Mouse (Mus musculus) CH12.LX (cell line): ENCODE measurements at regions not wholly inside any gene's neighbourhood (a gene's known extent, or its start where the extent isn't known, plus 50 kb on each side); places are given as distances from the start of the nearest gene placed in this dataset.

Source experiments
- DNase-seq: peaks from one replicate; pipeline ENCODE4 v3.0.0-alpha.2; 2013; ENCODE audit errors: extremely low read depth
- H3K27ac ChIP-seq: 2 replicates; pipeline ENCODE4 v1.5.1; 2012; ENCODE audit warnings: low read depth, mild to moderate bottlenecking, control low read depth, moderate library complexity; ENCODE audit not compliant: insufficient read depth
- H3K27me3 ChIP-seq: replicated peaks from 2 replicates; pipeline ENCODE3; 2012; ENCODE audit warnings: inconsistent platforms
- H3K36me3 ChIP-seq, 2 experiments: replicated peaks in 1 of 2; 2 replicates each; pipeline versions ENCODE3 to v1.6.1; 2012; ENCODE audit warnings: inconsistent platforms in 1 of 2, low read length in 1 of 2, mild to moderate bottlenecking in 1 of 2, mixed read lengths in 1 of 2, moderate library complexity in 1 of 2; ENCODE audit not compliant: control insufficient read depth in 1 of 2, insufficient read depth in 1 of 2
- H3K4me1 ChIP-seq, 2 experiments: 2 replicates each; pipeline ENCODE4 v1.6.1; 2012; ENCODE audit warnings: inconsistent platforms in 1 of 2, moderate library complexity in 1 of 2; ENCODE audit not compliant: insufficient read depth in 2 of 2, control insufficient read depth in 1 of 2
- H3K4me2 ChIP-seq: 2 replicates; pipeline ENCODE4 v1.6.1; 2012; ENCODE audit warnings: low read depth, mild to moderate bottlenecking, control low read depth; ENCODE audit not compliant: poor library complexity, insufficient read depth, severe bottlenecking
- H3K4me3 ChIP-seq, 3 experiments: fragments of 150-350 bp in 1 of 3; sonication (generic) in 1 of 3; replicated peaks in 1 of 3; 2 replicates each; pipeline versions ENCODE3 to v1.5.1; 2011 to 2012; ENCODE audit warnings: low read depth in 2 of 3, low read length in 2 of 3, mild to moderate bottlenecking in 2 of 3, moderate library complexity in 2 of 3, control low read depth in 1 of 3, improper control_type of control experiment in 1 of 3, inconsistent platforms in 1 of 3, mixed read lengths in 1 of 3; ENCODE audit not compliant: poor library complexity in 1 of 3
- H3K79me2 ChIP-seq: replicated peaks from 2 replicates; pipeline ENCODE4 v1.6.1; 2012; ENCODE audit warnings: mild to moderate bottlenecking, moderate library complexity; ENCODE audit not compliant: control insufficient read depth, poor library complexity, insufficient read depth, severe bottlenecking; ENCODE audit errors: extremely low read depth
- H3K9ac ChIP-seq: 2 replicates; pipeline ENCODE4 v1.6.1; 2012; ENCODE audit warnings: low read depth, mild to moderate bottlenecking, control low read depth, moderate library complexity; ENCODE audit not compliant: insufficient read depth
- H3K9me3 ChIP-seq: replicated peaks from 2 replicates; pipeline ENCODE3; 2012; ENCODE audit warnings: low read length, inconsistent platforms, mixed read lengths
- BHLHE40 ChIP-seq: IDR thresholded peaks from 2 replicates; pipeline ENCODE4 v1.6.1; 2011; ENCODE audit warnings: mild to moderate bottlenecking, low read depth, low read length, improper control_type of control experiment
- CHD2 ChIP-seq: IDR thresholded peaks from 2 replicates; pipeline ENCODE4 v1.6.1; 2011; ENCODE audit warnings: low read length, improper control_type of control experiment
- CTCF ChIP-seq, 2 experiments: IDR thresholded peaks in 1 of 2; conservative IDR thresholded peaks in 1 of 2; 2 replicates each; pipeline ENCODE4 v1.5.1; 2011 to 2012; ENCODE audit warnings: low read depth in 2 of 2, low read length in 2 of 2, improper control_type of control experiment in 1 of 2, inconsistent platforms in 1 of 2, mild to moderate bottlenecking in 1 of 2, moderate library complexity in 1 of 2
- ELF1 ChIP-seq: IDR thresholded peaks from 2 replicates; pipeline ENCODE4 v1.6.1; 2014; ENCODE audit warnings: low read depth, mild to moderate bottlenecking, inconsistent platforms, low read length, improper control_type of control experiment
- EP300 ChIP-seq: IDR thresholded peaks from 2 replicates; pipeline ENCODE4 v1.6.1; 2011; ENCODE audit warnings: low read length, improper control_type of control experiment
- ETS1 ChIP-seq: conservative IDR thresholded peaks from 2 replicates; pipeline ENCODE4 v1.6.1; 2012; ENCODE audit warnings: low read depth, mild to moderate bottlenecking, inconsistent platforms, low read length, improper control_type of control experiment, moderate library complexity
- GABPA ChIP-seq: IDR thresholded peaks from 2 replicates; pipeline ENCODE4 v1.6.1; 2012; ENCODE audit warnings: low read depth, low read length, improper control_type of control experiment, inconsistent platforms; ENCODE audit not compliant: insufficient replicate concordance
- IRF4 ChIP-seq: IDR thresholded peaks from 2 replicates; pipeline ENCODE4 v1.6.1; 2014; ENCODE audit warnings: low read depth, mild to moderate bottlenecking, inconsistent platforms, low read length, improper control_type of control experiment
- JUN ChIP-seq: IDR thresholded peaks from 2 replicates; pipeline ENCODE4 v1.6.1; 2011; ENCODE audit warnings: low read depth, mild to moderate bottlenecking, low read length, improper control_type of control experiment, moderate library complexity; ENCODE audit not compliant: insufficient read depth
- KAT2A ChIP-seq: IDR thresholded peaks from 2 replicates; pipeline ENCODE4 v1.6.1; 2012; ENCODE audit warnings: low read length, improper control_type of control experiment, inconsistent platforms; ENCODE audit not compliant: insufficient replicate concordance
- MAZ ChIP-seq: IDR thresholded peaks from 2 replicates; pipeline ENCODE4 v1.6.1; 2012; ENCODE audit warnings: low read depth, mild to moderate bottlenecking, inconsistent platforms, low read length, improper control_type of control experiment, moderate library complexity
- MEF2A ChIP-seq: IDR thresholded peaks from 2 replicates; pipeline ENCODE4 v1.6.1; 2014; ENCODE audit warnings: low read depth, mild to moderate bottlenecking, inconsistent platforms, low read length, improper control_type of control experiment, borderline replicate concordance
- NELFE ChIP-seq: IDR thresholded peaks from 2 replicates; pipeline ENCODE4 v1.6.1; 2011; ENCODE audit warnings: low read depth, low read length, improper control_type of control experiment
- NRF1 ChIP-seq: IDR thresholded peaks from 2 replicates; pipeline ENCODE4 v1.6.1; 2014; ENCODE audit warnings: low read depth, mild to moderate bottlenecking, inconsistent platforms, low read length, improper control_type of control experiment, moderate library complexity
- PAX5 ChIP-seq: IDR thresholded peaks from 2 replicates; pipeline ENCODE4 v1.6.1; 2012; ENCODE audit warnings: low read length, inconsistent platforms, mixed read lengths
- POLR2A ChIP-seq: IDR thresholded peaks from 2 replicates; pipeline ENCODE4 v1.6.1; 2011; ENCODE audit warnings: low read depth, mild to moderate bottlenecking, improper control_type of control experiment, low read length
- SIN3A ChIP-seq: IDR thresholded peaks from 2 replicates; pipeline ENCODE4 v1.6.1; 2012; ENCODE audit warnings: low read length, improper control_type of control experiment, inconsistent platforms
- SMC3 ChIP-seq: IDR thresholded peaks from 2 replicates; pipeline ENCODE4 v1.6.1; 2011; ENCODE audit warnings: low read depth, low read length, improper control_type of control experiment
- TCF12 ChIP-seq: IDR thresholded peaks from 2 replicates; pipeline ENCODE4 v1.6.1; 2014; ENCODE audit warnings: low read depth, mild to moderate bottlenecking, inconsistent platforms, low read length, improper control_type of control experiment
- UBTF ChIP-seq: IDR thresholded peaks from 2 replicates; pipeline ENCODE4 v1.6.1; 2012; ENCODE audit warnings: low read depth, mild to moderate bottlenecking, inconsistent platforms, low read length, improper control_type of control experiment, moderate library complexity
- USF1 ChIP-seq: IDR thresholded peaks from 2 replicates; pipeline ENCODE4 v1.6.1; 2014; ENCODE audit warnings: low read depth, mild to moderate bottlenecking, inconsistent platforms, low read length, improper control_type of control experiment
- USF2 ChIP-seq: conservative IDR thresholded peaks from 2 replicates; pipeline ENCODE4 v1.6.1; 2011; ENCODE audit warnings: low read depth, low read length, improper control_type of control experiment
- ZC3H11A ChIP-seq: IDR thresholded peaks from 2 replicates; pipeline ENCODE4 v1.6.1; 2012; ENCODE audit warnings: low read depth, mild to moderate bottlenecking, inconsistent platforms, low read length, improper control_type of control experiment
- ZKSCAN1 ChIP-seq: IDR thresholded peaks from 2 replicates; pipeline ENCODE4 v1.6.1; 2012; ENCODE audit warnings: low read depth, inconsistent platforms, low read length, improper control_type of control experiment, borderline replicate concordance
- ZMIZ1 ChIP-seq: IDR thresholded peaks from 2 replicates; pipeline ENCODE4 v1.6.1; 2012; ENCODE audit warnings: low read depth, mild to moderate bottlenecking, inconsistent platforms, low read length, improper control_type of control experiment
- ZNF384 ChIP-seq: IDR thresholded peaks from 2 replicates; pipeline ENCODE4 v1.6.1; 2012; ENCODE audit warnings: low read depth, low read length, improper control_type of control experiment, inconsistent platforms
- dilution Hi-C: fragments of 300-500 bp; cut with MboI; formaldehyde crosslinking; loops from 2 replicates; pipeline ENCODE4 v1.14.3; 2020; ENCODE audit warnings: low sequenced_read_pairs; ENCODE audit not compliant: extremely low pct_unique_long_range_greater_than_20kb, extremely low pct_ligation_motif_present
- in situ Hi-C: fragments of 300-500 bp; cut with MboI; formaldehyde crosslinking; loops from 3 replicates; pipeline ENCODE4 v1.14.3; 2019; ENCODE audit warnings: low sequenced_read_pairs, low pct_ligation_motif_present, low pct_unique_long_range_greater_than_20kb, mixed read lengths

DNA sequence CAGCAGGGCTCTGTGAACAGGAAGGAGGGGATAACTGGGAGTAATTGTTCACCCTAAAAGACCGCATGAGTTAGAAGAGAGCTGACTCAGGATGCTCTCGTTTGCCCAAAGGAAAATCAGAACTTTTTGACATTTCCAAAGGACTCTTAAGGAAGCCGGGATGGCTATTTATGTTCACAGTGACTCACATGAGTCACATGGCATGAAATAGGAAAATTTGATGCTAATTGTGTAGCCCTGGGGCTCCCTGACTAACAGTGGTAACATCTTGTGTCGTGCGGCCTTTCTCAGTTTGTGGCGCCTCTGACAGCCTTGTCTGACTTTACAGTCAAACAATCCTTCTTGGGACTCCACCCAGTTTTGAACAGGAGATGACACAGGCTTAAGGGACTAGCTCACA is 51.9 kb upstream of the Cacna1a start:
- Histone ChIP-seq H3K9me3 (no peaks in the 10 kb centered on the region), H3K4me2 (no peak overlapping the region), H3K36me3 (no peaks in the 10 kb centered on the region), H3K4me1 (peaks cover 4 to 7% of the 10 kb centered on the region in 2 experiments; a peak in 3 of 4 replicates), H3K79me2 (no peaks in the 10 kb centered on the region), H3K27me3 (peaks cover 73% of the 10 kb centered on the region), H3K4me3 (no peak overlapping the region), H3K27ac (no peak overlapping the region), H3K9ac (no peak overlapping the region)
- peak; percentile 44 for DNase-seq
- TF ChIP-seq UBTF (no peak), IRF4 (peak; percentile 47; the same call in 1 of the 2 replicates), ETS1 (peak; percentile 54), MEF2A (peak; percentile 60; the same call in 1 of the 2 replicates), CTCF (conservative IDR thresholded peaks at IDR 0.05 in 1 of 2, IDR thresholded peaks at IDR 0.05 in 1 of 2; ENCODE audit: low read depth in 2 of 2, low read length in 2 of 2) (no peak), BHLHE40 (peak; percentile 48), KAT2A (no peak), MAZ (no peak), POLR2A (no peak)
- dilution Hi-C loops, result no loop called here
- in situ Hi-C loops, result loop anchor here (25.0 kb wide), 1 partner anchor 299 kb away; the partner anchor contains the start of genes Il27ra and Rln3

DNA sequence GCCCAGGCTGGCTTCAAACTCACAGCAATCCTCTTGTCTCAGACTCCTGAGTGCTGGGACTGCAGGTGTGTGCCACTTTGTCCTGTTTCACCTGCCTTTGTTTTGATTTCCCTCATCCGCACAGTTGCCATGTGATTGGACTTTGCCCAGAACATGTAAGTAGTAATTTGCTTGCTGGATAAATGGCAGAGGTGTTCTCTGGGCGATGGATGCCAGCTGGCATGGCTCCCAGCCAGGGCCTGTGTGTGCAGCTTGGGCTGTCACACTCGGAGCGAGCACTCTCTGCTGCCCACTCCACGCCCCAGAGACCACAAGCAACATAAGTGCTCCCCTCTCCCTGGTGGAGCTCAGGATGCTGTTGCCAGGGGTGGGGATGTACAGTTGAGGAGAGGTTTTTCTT is 53.9 kb upstream of the Cacna1a start:
- TF ChIP-seq NRF1 (no peak), CHD2 (no peak), ZC3H11A (no peak), USF2 (no peak), ZMIZ1 (no peak), BHLHE40 (no peak)
- TF ChIP-seq, all 38 proteins: peak for 0
- dilution Hi-C loops, result no loop called here
- H3K4me2 ChIP-seq, result no peak overlapping the region
- H3K27me3 ChIP-seq, result peaks cover 75% of the 10 kb centered on the region
- no peak overlapping the region for H3K4me3 ChIP-seq
- H3K9ac ChIP-seq, result no peak overlapping the region
- H3K36me3 ChIP-seq, result no peaks in the 10 kb centered on the region
- H3K9me3 ChIP-seq, result no peaks in the 10 kb centered on the region
- peaks cover 4 to 7% of the 10 kb centered on the region in 2 experiments; a peak in 3 of 4 replicates for H3K4me1 ChIP-seq
- H3K27ac ChIP-seq, result no peak overlapping the region
- H3K79me2 ChIP-seq, result no peaks in the 10 kb centered on the region
- no peak for DNase-seq
- in situ Hi-C loops, result loop anchor here (25.0 kb wide), 1 partner anchor 297 kb away; the partner anchor contains the start of genes Il27ra and Rln3

DNA sequence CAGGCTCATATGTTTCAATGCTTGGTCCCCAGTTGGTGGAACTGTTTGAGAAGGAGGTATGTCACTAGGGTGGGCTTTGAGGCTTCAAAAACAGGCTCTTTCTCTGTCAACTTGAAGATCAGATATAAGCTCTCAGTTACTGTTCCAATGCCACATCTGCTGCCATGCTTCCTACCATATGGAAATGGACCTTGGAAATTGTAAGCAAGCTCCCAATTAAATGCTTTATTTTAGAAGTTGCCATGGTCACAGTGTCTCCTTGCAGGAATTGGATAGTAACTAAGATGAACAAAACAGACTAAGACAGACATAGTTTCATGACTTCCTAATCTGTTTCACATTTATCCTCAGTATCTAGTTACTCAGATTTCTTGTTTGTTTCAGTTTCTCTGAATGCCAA is 56.7 kb upstream of the Cacna1a start:
- no peak overlapping the region for H3K4me3 ChIP-seq
- TF ChIP-seq POLR2A (no peak), JUN (no peak), ZNF384 (no peak), ETS1 (no peak), ELF1 (no peak), CHD2 (no peak), ZKSCAN1 (no peak), SIN3A (no peak), ZMIZ1 (no peak), GABPA (no peak), PAX5 (no peak), NELFE (no peak), USF1 (no peak), TCF12 (no peak), SMC3 (no peak), NRF1 (no peak), EP300 (no peak)
- TF ChIP-seq, all 38 proteins: peak for 0
- peaks cover 77% of the 10 kb centered on the region for H3K27me3 ChIP-seq
- no peak overlapping the region for H3K9ac ChIP-seq
- DNase-seq, result no peak
- H3K79me2 ChIP-seq, result no peaks in the 10 kb centered on the region
- H3K27ac ChIP-seq, result no peak overlapping the region
- H3K4me2 ChIP-seq, result no peak overlapping the region
- H3K9me3 ChIP-seq, result no peaks in the 10 kb centered on the region
- dilution Hi-C loops (no loop called here), in situ Hi-C loops (loop anchor here (25.0 kb wide), 1 partner anchor 294 kb away; the partner anchor contains the start of genes Il27ra and Rln3)
- H3K4me1 ChIP-seq, result peaks cover 0 to 6% of the 10 kb centered on the region in 2 experiments; a peak in 1 of 4 replicates
- H3K36me3 ChIP-seq, result no peaks in the 10 kb centered on the region
